Mouse (Mus musculus) midbrain, embryonic 13.5 days (tissue): ENCODE measurements at regions not wholly inside any gene's neighbourhood (a gene's known extent, or its start where the extent isn't known, plus 50 kb on each side); places are given as distances from the start of the nearest gene placed in this dataset.

ENCODE experiments used
- ATAC-seq: fragments of 200-750 bp; cut with Nextera tagmentation; 2 replicates; pipeline ENCODE4 v1.8.0; 2017; ENCODE audit warnings: mild to moderate bottlenecking, moderate TSS enrichment, moderate library complexity
- H3K27ac ChIP-seq: fragments of 300-500 bp; sonication (generic); 2 replicates; pipeline ENCODE4 v1.5.1; 2015; ENCODE audit warnings: inconsistent platforms, mild to moderate bottlenecking, moderate library complexity
- H3K27me3 ChIP-seq: fragments of 300-500 bp; sonication (generic); 2 replicates; pipeline ENCODE4 v1.6.1; 2015; ENCODE audit warnings: mild to moderate bottlenecking, inconsistent platforms
- H3K36me3 ChIP-seq: fragments of 300-500 bp; sonication (generic); 2 replicates; pipeline ENCODE4 v1.6.1; 2015; ENCODE audit warnings: mild to moderate bottlenecking, inconsistent platforms
- H3K4me1 ChIP-seq: fragments of 300-500 bp; sonication (generic); replicated peaks from 2 replicates; pipeline ENCODE4 v1.6.1; 2015; ENCODE audit warnings: inconsistent platforms
- H3K4me2 ChIP-seq: fragments of 300-500 bp; sonication (generic); replicated peaks from 2 replicates; pipeline ENCODE4 v1.6.1; 2015; ENCODE audit warnings: moderate library complexity, mild to moderate bottlenecking, inconsistent platforms
- H3K4me3 ChIP-seq: fragments of 300-500 bp; sonication (generic); replicated peaks from 2 replicates; pipeline ENCODE4 v1.5.1; 2015; ENCODE audit warnings: mild to moderate bottlenecking, inconsistent platforms
- H3K9ac ChIP-seq: fragments of 300-500 bp; sonication (generic); replicated peaks from 2 replicates; pipeline ENCODE4 v1.6.1; 2015; ENCODE audit warnings: mild to moderate bottlenecking, inconsistent platforms
- H3K9me3 ChIP-seq: fragments of 300-500 bp; sonication (generic); 2 replicates; pipeline ENCODE4 v1.6.1; 2016; ENCODE audit warnings: mild to moderate bottlenecking, inconsistent platforms
- WGBS: fragments of 180-500 bp; shearing (Covaris S2); methylation state at CpG from one replicate; pipeline ENCODE4 v1.1.7; 2015; 5-methylcytosine and 5-hydroxymethylcytosine counted together

DNA sequence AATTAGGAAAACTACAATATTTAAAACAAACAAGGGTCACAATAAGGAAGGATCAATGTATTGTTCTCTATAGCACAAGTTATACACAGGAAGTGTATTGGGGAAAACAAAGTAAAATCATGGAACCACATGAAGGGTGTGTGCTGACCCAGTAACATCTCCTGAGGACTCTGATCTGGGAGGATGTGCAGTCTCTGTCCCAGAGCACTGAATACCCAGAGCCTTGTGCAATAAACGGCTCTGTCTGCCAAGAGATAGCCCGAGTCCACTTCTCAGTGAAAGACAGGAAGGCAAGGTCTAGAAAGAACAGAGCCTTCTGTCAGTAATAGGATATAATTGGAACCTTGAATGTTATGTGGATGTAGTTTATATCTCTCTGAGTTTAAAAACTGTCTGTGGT, 56.3 kb upstream of the Hbs1l start:
- WGBS: 86% methylated on average over 2 of the region's 2 CpGs

DNA sequence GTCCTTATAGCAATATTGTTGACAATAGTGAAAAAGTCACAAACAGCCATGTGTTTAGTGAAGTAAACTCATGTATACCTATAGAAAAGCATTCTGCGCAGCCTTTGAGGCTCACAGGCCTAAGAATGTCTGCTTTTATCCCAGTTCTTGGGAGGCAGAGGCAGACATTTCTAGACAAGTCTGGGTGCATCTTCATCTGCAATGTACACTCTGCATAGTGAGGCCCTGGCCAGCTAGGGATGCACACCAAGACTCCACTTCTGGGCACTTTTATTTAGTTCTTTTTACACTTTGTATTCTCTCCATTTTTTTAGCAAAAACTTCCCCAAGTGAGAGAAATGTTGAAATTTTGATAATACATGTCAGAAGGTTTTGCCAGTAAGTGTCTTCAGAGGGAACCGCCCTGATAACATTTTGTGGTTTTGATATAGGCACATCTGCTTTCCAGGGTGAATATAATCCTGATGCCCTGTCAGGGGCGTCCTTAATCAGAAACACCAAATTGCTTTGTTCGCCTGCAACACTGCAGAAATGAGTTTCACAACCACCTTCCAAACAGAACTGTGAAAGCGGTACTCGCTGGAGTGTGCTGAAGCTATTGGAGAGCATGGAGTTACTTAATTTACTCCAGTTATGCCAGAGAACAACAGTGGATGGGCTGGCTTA, 54.1 kb upstream of the Hbs1l start:
- Histone ChIP-seq H3K9ac (no peak overlapping the region), H3K9me3 (no peaks in the 10 kb centered on the region), H3K36me3 (no peaks in the 10 kb centered on the region), H3K27me3 (no peaks in the 10 kb centered on the region), H3K4me1 (peaks cover 4% of the 10 kb centered on the region; the same call in 1 of the 2 replicates), H3K27ac (no peak overlapping the region), H3K4me2 (no peak overlapping the region), H3K4me3 (no peak overlapping the region)
- no peak for ATAC-seq
- 90% methylated on average over 6 of the region's 6 CpGs for WGBS

More for the DNA sequence above, 56.3 kb upstream of the Hbs1l start:
- no peaks in the 10 kb centered on the region for H3K9me3 ChIP-seq
- H3K4me2 ChIP-seq: no peak overlapping the region
- no peak overlapping the region for H3K27ac ChIP-seq
- ATAC-seq: no peak
- no peak overlapping the region for H3K4me3 ChIP-seq
- no peaks in the 10 kb centered on the region for H3K27me3 ChIP-seq
- no peaks in the 10 kb centered on the region for H3K36me3 ChIP-seq
- H3K4me1 ChIP-seq: peaks cover 4% of the 10 kb centered on the region; the same call in 1 of the 2 replicates
- no peak overlapping the region for H3K9ac ChIP-seq

DNA sequence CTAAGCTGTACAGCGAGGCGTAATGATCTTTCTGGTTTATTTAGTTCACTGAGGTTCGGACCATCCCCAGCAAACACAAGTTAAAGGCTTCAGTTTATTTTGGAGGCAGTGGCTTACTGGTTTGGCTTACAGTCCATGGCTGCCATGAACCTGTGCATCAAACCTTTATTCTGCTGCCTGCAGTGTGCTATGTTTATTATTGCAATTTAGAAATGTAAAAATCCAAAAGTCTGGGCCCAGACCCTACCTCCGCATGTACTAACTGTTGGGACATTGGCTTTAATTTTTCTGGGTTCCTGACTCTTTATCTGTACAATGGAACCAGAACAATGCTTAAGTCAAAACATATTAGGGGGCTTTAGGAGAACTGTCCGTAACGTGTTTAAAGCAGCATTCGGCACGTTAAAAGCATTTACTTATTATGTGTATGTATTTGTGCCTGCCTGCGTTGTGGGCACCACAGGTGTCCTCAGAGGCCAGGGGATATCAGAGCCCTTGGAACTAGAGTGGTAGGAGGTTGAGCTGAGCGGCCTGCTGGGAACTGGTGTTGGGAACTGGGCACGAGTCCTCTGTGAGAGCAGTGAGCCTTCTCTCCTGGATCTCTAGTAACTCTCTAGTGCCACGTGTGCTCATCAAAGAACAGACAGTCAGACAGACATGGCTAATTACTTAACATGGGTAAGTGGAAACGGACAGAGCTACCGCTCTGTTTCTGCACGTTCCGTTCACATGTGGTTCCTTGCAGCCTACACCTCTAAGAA, 53.1 kb upstream of the Hbs1l start:
- 78% methylated on average over 16 of the region's 16 CpGs for WGBS
- Histone ChIP-seq H3K27me3 (no peaks in the 10 kb centered on the region), H3K4me2 (no peak overlapping the region), H3K4me1 (no peaks in the 10 kb centered on the region), H3K4me3 (no peak overlapping the region), H3K27ac (no peak overlapping the region), H3K9ac (no peak overlapping the region), H3K36me3 (no peaks in the 10 kb centered on the region), H3K9me3 (no peaks in the 10 kb centered on the region)
- no peak for ATAC-seq

DNA sequence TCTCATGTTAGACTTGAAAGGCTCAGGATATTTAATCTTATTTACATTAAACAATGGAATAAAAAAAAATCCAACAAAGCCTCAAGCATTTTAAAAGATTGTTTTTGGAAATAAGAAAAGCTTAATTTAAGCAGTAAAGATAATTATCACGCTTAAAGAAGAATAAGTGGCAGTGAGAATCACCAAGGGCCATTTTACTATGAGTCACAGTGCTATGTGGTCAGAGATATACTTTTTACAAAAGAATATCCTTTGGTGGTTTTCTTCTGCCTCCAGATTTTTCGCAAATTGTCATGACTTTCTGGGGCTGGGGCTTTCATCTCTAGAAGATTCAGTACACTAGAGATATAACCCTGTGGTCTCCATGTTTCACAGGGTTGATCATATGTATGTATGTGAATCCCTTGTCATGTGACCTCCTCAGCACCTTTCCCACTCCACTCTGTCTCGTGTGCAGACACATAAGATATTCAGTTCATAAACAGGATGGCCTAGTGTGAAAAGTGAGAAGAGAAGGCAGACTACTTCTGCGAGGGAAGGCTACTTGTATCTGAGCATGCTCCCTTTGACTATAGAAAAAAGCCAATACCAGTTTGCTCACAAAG, 50.8 kb upstream of the Hbs1l start:
- Histone ChIP-seq H3K9ac (no peak overlapping the region), H3K4me2 (no peak overlapping the region), H3K4me1 (no peaks in the 10 kb centered on the region), H3K4me3 (no peak overlapping the region), H3K36me3 (no peaks in the 10 kb centered on the region), H3K9me3 (no peaks in the 10 kb centered on the region), H3K27ac (no peak overlapping the region), H3K27me3 (no peaks in the 10 kb centered on the region)
- no peak for ATAC-seq
- 80% methylated on average over 4 of the region's 4 CpGs for WGBS

DNA sequence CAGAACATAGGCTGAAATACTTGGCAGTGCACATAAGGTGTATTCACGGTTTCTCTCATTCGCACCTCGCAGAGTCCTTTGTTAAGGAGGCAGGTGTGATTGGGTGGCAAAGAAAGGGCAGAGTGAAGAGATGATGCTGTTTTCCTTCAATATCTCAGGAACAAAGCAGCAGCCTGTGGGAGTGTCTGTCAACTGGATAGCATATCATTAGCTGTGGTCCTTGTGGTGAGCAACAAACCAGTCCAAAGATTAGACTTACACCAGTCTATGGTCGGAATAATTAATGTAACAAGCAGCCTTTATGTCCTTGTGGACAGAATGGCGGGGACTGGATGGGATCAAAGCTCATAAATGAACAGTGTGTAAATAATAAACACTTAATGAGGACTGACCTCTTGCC, 50.2 kb upstream of the Hbs1l start:
- no peak overlapping the region for H3K4me3 ChIP-seq
- no peaks in the 10 kb centered on the region for H3K9me3 ChIP-seq
- no peak overlapping the region for H3K9ac ChIP-seq
- 83% methylated on average over 5 of the region's 5 CpGs for WGBS
- H3K27ac ChIP-seq: no peak overlapping the region
- H3K27me3 ChIP-seq: no peaks in the 10 kb centered on the region
- no peak overlapping the region for H3K4me2 ChIP-seq
- no peaks in the 10 kb centered on the region for H3K36me3 ChIP-seq
- ATAC-seq: no peak
- no peaks in the 10 kb centered on the region for H3K4me1 ChIP-seq
